Mouse (Mus musculus) neural tube, embryonic 11.5 days (tissue): Measurements from ENCODE around the gene Gm128. TPM values are rescaled to one million over a fixed set of nuclear protein-coding genes. Genes with fewer than 3 reads are reported as not detected.

Experiments used
- ATAC-seq: fragments of 200-750 bp; cut with Nextera tagmentation; 2 replicates; pipeline ENCODE4 v1.8.0; 2017; ENCODE audit warnings: moderate number of reproducible peaks, mild to moderate bottlenecking, moderate TSS enrichment, moderate library complexity; ENCODE audit not compliant: insufficient read depth, low FRiP score, low TSS enrichment
- DNase-seq: peaks from one replicate; pipeline ENCODE4 v3.0.0-alpha.2; 2015; ENCODE audit warnings: low spot score
- H3K27ac ChIP-seq: fragments of 300-500 bp; sonication (generic); 2 replicates; pipeline ENCODE4 v1.5.1; 2014; ENCODE audit warnings: low read depth, mild to moderate bottlenecking, low read length
- H3K27me3 ChIP-seq: fragments of 300-500 bp; sonication (generic); 2 replicates; pipeline ENCODE4 v1.6.1; 2014; ENCODE audit warnings: mild to moderate bottlenecking, low read length, mixed read lengths; ENCODE audit not compliant: control insufficient read depth, insufficient read depth
- H3K36me3 ChIP-seq: fragments of 300-500 bp; sonication (generic); 2 replicates; pipeline ENCODE4 v1.6.1; 2014; ENCODE audit warnings: mild to moderate bottlenecking, low read length, moderate library complexity, mixed read lengths; ENCODE audit not compliant: control insufficient read depth, insufficient read depth
- H3K4me1 ChIP-seq: fragments of 300-500 bp; sonication (generic); 2 replicates; pipeline ENCODE4 v1.6.1; 2014; ENCODE audit warnings: low read length, mixed read lengths; ENCODE audit not compliant: control insufficient read depth, insufficient read depth
- H3K4me2 ChIP-seq: fragments of 300-500 bp; sonication (generic); 2 replicates; pipeline ENCODE4 v1.6.1; 2014; ENCODE audit warnings: low read depth, mild to moderate bottlenecking, moderate library complexity
- H3K4me3 ChIP-seq: fragments of 300-500 bp; sonication (generic); 2 replicates; pipeline ENCODE4 v1.5.1; 2014; ENCODE audit warnings: low read depth, low read length
- H3K9ac ChIP-seq: fragments of 300-500 bp; sonication (generic); 2 replicates; pipeline ENCODE4 v1.6.1; 2014; ENCODE audit warnings: mild to moderate bottlenecking, low read length
- H3K9me3 ChIP-seq: fragments of 300-500 bp; sonication (generic); 2 replicates; pipeline ENCODE4 v1.6.1; 2016; ENCODE audit warnings: low read length; ENCODE audit not compliant: control insufficient read depth
- WGBS: fragments of 180-500 bp; shearing (Covaris S2); extraction: QIAGEN DNeasy Blood & Tissue Kit; methylation state at CpG from one replicate; pipeline ENCODE4 v1.1.7; 2014; 5-methylcytosine and 5-hydroxymethylcytosine counted together
- polyA plus RNA-seq: library from polyadenylated mRNA; unstranded; fragments of >200 nt; fragmentation: Nextera tagmentation; extraction: Ambion mirVana; gene quantifications from 2 replicates; pipeline ENCODE4 v1.2.1, GENCODE M21; 2014

The Gm128 gene
- 0.33 TPM in 1 of 2 replicates, not detected in the other for polyA plus RNA-seq

- H3K9ac ChIP-seq = no peak within 1 kb of the TSS
- ATAC-seq = no peak
- no peak for DNase-seq
- no peaks in the 10 kb centered on the region for H3K4me1 ChIP-seq
- no peaks in the 10 kb centered on the region for H3K36me3 ChIP-seq
- H3K4me3 ChIP-seq = no peak within 1 kb of the TSS
- H3K4me2 ChIP-seq = no peak within 1 kb of the TSS
- H3K27me3 ChIP-seq = no peaks in the 10 kb centered on the region
- H3K27ac ChIP-seq = no peak within 1 kb of the TSS
- no peaks in the 10 kb centered on the region for H3K9me3 ChIP-seq
- 83% methylated on average over 7 of the region's 7 CpGs for WGBS
Observed at GRCm38 (mm10) chr3:95241498-95241897, at the start of gene Gm128. Gm128 (minus strand) TSS chr3:95241598.

GRCm38 (mm10) chr3:95291041-95291440, 49.6 kb upstream of the Gm128 start:
- 89% methylated on average over 4 of the region's 4 CpGs for WGBS
- Histone ChIP-seq H3K4me2 (no peak overlapping the region), H3K36me3 (peaks cover 2% of the 10 kb centered on the region), H3K27me3 (no peaks in the 10 kb centered on the region), H3K9ac (no peak overlapping the region), H3K4me1 (no peaks in the 10 kb centered on the region), H3K9me3 (no peaks in the 10 kb centered on the region), H3K27ac (no peak overlapping the region), H3K4me3 (no peak overlapping the region)
- no peak for ATAC-seq
- DNase-seq = no peak

GRCm38 (mm10) chr3:95290156-95290555, 48.8 kb upstream of the Gm128 start:
- no peaks in the 10 kb centered on the region for H3K27me3 ChIP-seq
- H3K27ac ChIP-seq = no peak overlapping the region
- peaks cover 2% of the 10 kb centered on the region for H3K36me3 ChIP-seq
- no peaks in the 10 kb centered on the region for H3K9me3 ChIP-seq
- no peak overlapping the region for H3K4me3 ChIP-seq
- no peak overlapping the region for H3K9ac ChIP-seq
- no peaks in the 10 kb centered on the region for H3K4me1 ChIP-seq
- DNase-seq (no peak), ATAC-seq (no peak)
- no peak overlapping the region for H3K4me2 ChIP-seq
- 78% methylated on average over 6 of the region's 6 CpGs for WGBS

- Histone ChIP-seq H3K4me1 (no peaks in the 10 kb centered on the region), H3K9me3 (no peaks in the 10 kb centered on the region), H3K4me3 (no peak overlapping the region), H3K9ac (no peak overlapping the region), H3K4me2 (no peak overlapping the region), H3K27me3 (no peaks in the 10 kb centered on the region), H3K36me3 (peaks cover 2% of the 10 kb centered on the region), H3K27ac (no peak overlapping the region)
- DNase-seq (no peak), ATAC-seq (no peak)
- WGBS = 91% methylated on average over 4 of the region's 4 CpGs
Observed at GRCm38 (mm10) chr3:95289419-95289818, 48.0 kb upstream of the Gm128 start.

GRCm38 (mm10) chr3:95287541-95287940, 46.1 kb upstream of the Gm128 start:
- peaks cover 2% of the 10 kb centered on the region for H3K36me3 ChIP-seq
- H3K27me3 ChIP-seq = no peaks in the 10 kb centered on the region
- H3K27ac ChIP-seq = no peak overlapping the region
- H3K4me3 ChIP-seq = no peak overlapping the region
- ATAC-seq (no peak), DNase-seq (no peak)
- H3K9ac ChIP-seq = no peak overlapping the region
- 0 out of 2 replicates have a peak, but pooled peaks cover 5% of the 10 kb centered on the region for H3K4me1 ChIP-seq
- H3K4me2 ChIP-seq = no peak overlapping the region
- 91% methylated on average over 3 of the region's 3 CpGs for WGBS
- H3K9me3 ChIP-seq = no peaks in the 10 kb centered on the region

GRCm38 (mm10) chr3:95286510-95286909, 45.1 kb upstream of the Gm128 start:
- 92% methylated on average over 7 of the region's 7 CpGs for WGBS
- no peak for ATAC-seq

GRCm38 (mm10) chr3:95286011-95286410, 44.6 kb upstream of the Gm128 start:
- Histone ChIP-seq H3K27me3 (no peaks in the 10 kb centered on the region), H3K27ac (no peak overlapping the region), H3K4me1 (0 out of 2 replicates have a peak, but pooled peaks cover 5% of the 10 kb centered on the region), H3K4me2 (no peak overlapping the region), H3K9ac (no peak overlapping the region), H3K9me3 (no peaks in the 10 kb centered on the region), H3K36me3 (peaks cover 2% of the 10 kb centered on the region; the same call in 1 of the 2 replicates), H3K4me3 (no peak overlapping the region)
- WGBS = 78% methylated on average over 5 of the region's 5 CpGs
- DNase-seq (no peak), ATAC-seq (no peak)

More at GRCm38 (mm10) chr3:95286510-95286909, 45.1 kb upstream of the Gm128 start:
- H3K4me2 ChIP-seq = no peak overlapping the region
- H3K9me3 ChIP-seq = no peaks in the 10 kb centered on the region
- DNase-seq = no peak
- peaks cover 2% of the 10 kb centered on the region; the same call in 1 of the 2 replicates for H3K36me3 ChIP-seq
- H3K4me3 ChIP-seq = no peak overlapping the region
- H3K9ac ChIP-seq = no peak overlapping the region
- H3K27me3 ChIP-seq = no peaks in the 10 kb centered on the region
- H3K4me1 ChIP-seq = 0 out of 2 replicates have a peak, but pooled peaks cover 5% of the 10 kb centered on the region
- H3K27ac ChIP-seq = no peak overlapping the region

GRCm38 (mm10) chr3:95285390-95285789, 44.0 kb upstream of the Gm128 start:
- Histone ChIP-seq H3K4me3 (no peak overlapping the region), H3K4me1 (0 out of 2 replicates have a peak, but pooled peaks cover 5% of the 10 kb centered on the region), H3K9ac (no peak overlapping the region), H3K9me3 (no peaks in the 10 kb centered on the region), H3K4me2 (no peak overlapping the region), H3K27me3 (no peaks in the 10 kb centered on the region), H3K36me3 (peaks cover 2% of the 10 kb centered on the region; the same call in 1 of the 2 replicates), H3K27ac (no peak overlapping the region)
- DNase-seq = no peak
- 92% methylated on average over 5 of the region's 5 CpGs for WGBS
- no peak for ATAC-seq

GRCm38 (mm10) chr3:95284501-95285281, 43.3 kb upstream of the Gm128 start:
- ATAC-seq (no peak), DNase-seq (no peak)
- Histone ChIP-seq H3K4me3 (no peak overlapping the region), H3K36me3 (peaks cover 2% of the 10 kb centered on the region; the same call in 1 of the 2 replicates), H3K9ac (no peak overlapping the region), H3K4me2 (peak overlapping the region; percentile 74; the same call in 1 of the 2 replicates), H3K4me1 (0 out of 2 replicates have a peak, but pooled peaks cover 5% of the 10 kb centered on the region), H3K9me3 (no peaks in the 10 kb centered on the region), H3K27ac (no peak overlapping the region), H3K27me3 (no peaks in the 10 kb centered on the region)
- 91% methylated on average over 12 of the region's 12 CpGs for WGBS
